Mouse (Mus musculus) adrenal gland, postnatal 4 days (tissue): ENCODE results near the gene Plcb3. TPM values are rescaled to one million over a fixed set of nuclear protein-coding genes. Genes with fewer than 3 reads are reported as not detected.

Source experiments
- DNase-seq, 2 experiments: peaks; one replicate each; pipeline ENCODE4 v3.0.0; 2021 to 2022; ENCODE audit warnings: low spot score in 2 of 2, mixed read lengths in 2 of 2
- total RNA-seq, 2 experiments: library from RNA; stranded (reverse); gene quantifications; 2 replicates each; pipeline ENCODE4 v1.2.3; 2021

Gene Plcb3
- total RNA-seq, 2 experiments from 2014 or later, result 63.7 to 66.2 TPM

DNA sequence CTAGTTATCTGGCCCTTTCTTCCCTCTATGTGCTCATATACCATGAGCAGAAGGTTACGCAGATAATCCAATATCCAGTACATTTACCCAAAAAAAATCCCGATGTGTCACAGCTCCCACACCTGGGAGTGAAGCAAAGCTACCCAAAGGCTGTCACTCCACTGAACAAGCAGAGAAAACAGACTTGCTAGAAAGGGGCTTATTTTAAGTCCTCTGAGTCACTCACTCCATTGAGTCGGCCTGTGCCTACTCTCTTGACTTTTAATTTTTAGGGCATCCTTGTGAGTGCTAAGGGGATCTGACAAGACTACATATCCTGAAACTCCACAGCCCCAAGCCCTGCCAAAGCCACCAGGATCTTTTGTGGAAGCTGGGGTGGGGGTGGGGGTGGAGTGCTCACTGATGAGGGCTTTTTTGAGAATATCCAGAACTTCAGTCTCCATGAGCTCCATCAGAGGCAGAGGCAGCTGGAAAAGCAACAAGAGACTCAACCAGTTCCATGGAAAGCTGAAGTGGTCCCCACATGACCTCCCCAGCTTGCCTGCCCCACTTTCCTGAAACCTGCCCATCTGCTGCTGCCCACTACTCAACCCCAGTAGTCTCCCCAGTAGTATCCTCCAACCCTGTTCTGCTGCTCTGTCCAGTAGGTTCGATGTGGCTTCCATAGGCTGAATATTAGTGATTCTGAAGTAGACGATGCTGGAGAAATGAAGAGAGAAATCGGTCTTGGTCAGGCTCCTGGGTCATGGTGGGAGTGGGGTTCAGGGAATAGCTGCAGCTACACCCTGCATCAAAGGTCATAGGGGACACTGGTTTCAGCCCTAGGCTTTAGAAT, 53.2 kb downstream of the Plcb3 start:
- DNase-seq, result no peak

DNA sequence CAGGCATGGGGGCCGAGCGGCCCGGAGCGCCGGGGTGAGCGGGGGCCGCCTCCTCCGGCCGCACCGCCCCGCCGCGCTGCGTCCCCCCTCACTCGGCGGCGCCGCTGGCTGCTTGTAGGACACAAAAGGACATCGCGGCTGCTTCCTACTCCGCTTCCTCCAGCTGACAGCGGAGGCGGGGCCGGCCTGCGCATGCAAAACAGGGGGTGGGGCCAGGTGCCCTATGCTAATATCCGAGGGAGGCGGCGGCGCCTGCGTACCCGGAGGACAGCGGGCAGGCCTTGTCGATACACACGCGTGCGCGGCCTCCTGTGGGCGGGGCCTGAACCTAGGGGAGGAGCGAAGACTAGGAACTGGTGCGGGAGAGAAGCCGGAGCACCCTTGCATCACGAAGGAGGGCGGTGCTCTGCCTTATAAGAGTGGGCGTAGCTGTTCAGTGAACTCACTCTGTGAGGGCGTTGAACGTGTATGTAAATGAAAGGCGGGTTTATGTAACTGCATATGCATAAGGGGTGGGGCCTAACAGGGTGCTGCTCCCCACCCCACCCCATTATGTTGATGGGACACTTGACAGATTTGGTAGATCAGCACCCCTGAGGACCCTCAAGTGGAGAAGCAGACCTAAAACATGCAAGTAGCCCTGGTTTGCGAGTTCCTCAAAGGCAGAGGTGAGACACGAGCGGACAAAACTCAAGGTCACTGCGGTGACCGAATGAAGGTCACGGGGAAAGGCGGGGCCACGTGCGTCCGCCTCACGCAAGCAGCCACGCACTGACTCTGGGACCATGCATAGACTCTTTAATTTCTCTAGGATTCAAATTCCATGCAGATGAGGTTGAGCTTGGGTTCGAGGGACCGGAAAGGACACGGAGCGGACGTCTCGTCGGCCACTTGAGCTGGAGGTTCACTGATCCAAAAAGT, 54.4 kb downstream of the Plcb3 start, which contains the start of gene Esrra:
TSS of gene Esrra (minus strand) at position 167 of the 921 bp plus-strand sequence.
- DNase-seq, result peak; percentile 96 to 100

DNA sequence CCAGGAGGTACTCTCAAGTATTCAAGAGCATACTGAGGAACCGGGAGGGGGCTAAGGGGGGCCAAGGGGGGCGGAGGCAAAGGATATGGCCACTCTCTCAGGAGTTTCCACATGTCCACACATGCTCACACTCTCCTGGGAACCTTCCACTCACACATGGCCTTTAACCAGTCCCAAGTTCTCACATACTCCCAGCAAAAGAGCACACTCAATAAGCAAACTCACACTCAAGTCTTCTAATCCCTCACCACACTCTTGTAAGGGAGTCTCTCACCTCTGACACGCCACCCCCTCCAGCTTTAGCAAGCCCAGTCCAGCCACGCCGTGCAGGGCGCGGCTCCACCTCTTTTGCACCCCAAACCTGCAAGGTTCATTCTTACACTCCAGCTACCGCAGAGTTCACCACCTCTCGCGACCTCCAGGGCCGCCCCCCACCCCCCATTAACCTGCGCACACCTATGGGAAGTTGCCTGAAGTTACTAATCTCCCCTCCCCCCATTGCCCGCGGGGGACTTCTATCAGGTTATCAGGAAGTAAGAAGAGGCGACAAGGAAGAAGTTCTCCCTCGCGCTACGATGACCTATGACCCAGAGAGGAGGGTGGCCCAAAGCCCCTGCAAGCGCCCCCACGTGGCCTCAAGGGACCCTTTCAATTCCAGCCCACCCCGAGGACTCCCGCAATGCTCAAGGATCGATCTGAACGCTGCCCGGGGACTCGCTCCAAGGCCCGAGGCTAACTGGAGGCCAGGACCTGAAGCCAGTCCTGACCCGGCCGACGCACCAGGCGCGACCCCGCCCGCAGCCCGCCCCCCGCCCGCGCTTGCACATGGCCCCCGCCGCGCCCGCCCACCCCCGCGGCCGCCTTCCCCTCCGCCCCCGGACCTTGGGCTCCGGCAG, 55.3 kb downstream of the Plcb3 start:
- DNase-seq, result no peak

DNA sequence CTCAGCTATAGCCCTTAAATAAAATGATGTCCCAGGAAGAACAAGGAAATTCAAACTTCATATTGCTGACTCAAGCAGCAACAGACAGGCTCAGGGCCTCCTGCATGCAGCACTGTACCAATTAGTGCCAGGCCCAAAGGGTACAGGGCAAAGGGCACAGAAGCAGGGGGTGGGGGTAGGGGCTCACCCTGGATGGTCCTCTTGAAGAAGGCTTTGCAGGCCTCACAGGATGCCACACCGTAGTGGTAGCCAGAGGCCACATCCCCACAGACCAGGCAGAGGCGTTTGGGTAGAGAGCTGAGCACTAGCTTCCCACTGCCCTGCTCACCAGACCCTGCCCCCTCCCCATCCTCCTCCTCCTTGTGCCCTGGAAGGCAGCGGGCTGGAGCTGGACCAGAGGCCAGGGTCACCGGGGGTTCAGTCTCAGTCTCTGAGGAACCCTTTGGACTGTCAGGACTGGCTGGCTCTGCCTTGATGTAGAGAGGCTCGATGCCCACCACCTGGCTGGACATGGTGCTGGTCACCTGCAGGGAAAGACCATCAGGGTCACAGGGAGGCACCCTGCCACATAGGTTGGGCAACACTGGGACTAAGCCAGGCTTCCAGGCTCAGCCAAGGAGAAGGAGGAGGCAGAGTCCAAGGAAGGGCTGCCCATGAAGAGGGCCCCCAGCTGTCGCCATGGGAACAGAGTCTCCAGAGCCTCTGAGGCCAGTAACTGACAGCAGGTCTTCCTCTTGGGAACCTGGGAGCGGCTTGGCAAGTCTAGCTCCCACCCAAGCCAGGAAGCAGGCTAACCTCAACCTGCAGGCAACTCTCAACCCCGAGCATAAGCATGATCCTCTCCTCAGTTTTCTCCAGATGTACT, 56.2 kb downstream of the Plcb3 start:
- DNase-seq, result no peak

DNA sequence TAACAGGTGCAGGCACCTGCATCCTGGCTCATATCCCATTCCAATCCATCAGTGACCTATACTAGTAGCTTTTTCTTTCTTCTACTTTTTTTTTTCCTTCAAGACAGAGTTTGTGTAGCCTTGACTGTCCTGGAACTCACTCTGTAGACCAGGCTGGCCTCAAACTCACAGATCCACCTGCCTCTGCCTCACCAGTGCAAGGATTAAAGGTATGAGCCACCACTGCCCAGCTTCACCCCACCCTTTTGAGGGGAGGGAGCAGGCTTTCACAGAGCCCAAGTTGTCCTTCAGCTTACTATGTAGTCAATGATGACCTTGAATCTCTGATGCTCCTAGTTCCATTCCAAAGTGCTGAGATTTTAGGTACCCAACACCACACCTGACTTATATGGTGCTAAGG, 56.8 kb downstream of the Plcb3 start:
- no peak for DNase-seq

DNA sequence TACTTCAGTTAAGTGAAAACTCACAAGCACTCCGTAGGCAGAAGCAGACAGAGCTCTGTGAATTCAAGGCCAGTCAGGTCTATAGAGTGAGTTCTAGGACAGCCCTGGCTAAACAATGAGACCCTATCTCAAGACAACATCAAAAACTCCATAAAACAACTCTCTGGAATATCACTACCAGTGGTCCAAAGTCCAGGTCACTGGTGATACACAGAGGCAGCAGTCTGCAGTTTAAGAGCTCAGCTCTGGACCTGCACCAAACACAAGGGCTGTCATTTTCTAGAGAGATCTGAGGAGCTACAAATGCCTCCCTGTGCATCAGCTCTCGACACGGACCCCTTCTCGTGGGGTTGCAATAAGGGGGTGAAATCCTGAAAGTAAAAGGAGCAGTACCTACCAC, 57.9 kb downstream of the Plcb3 start:
- DNase-seq, result no peak

DNA sequence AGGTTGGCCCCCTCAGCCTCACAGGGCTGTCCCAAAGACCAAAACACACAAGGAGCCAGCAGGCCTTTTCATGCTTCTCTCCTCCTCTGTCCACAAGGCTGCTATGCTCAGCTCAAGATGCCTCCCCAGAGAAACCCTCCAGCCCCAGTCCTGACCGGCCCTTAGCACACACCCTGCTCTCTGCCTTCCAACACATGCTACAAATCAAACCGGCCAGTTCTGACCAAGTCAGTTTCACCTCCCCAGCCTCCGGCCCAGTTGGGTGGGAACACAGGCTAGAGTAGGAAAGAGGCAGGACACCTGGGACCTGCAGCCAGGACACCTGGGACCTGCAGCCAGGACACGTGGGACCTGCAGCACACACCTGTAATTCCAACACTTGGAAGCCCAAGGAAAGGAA, 59.8 kb downstream of the Plcb3 start:
- DNase-seq, result no peak

DNA sequence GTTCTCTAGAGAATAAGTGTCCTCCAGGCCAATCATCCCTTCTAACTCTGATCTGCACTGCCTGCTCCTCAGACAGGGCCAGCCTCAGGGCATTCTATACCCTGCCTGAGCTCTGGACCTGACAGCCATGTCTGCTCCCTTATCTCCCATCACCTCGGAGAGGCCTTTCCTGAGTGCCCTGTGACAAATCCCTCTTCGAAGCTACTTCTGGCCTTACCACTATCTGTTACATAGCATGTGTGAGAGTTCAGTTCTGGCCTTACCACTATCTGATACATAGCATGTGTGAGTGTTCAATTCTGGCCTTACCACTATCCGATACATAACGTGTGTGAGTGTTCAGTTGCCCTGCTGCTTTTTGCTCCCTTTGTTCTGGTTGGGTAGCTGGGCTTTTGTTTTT, 61.0 kb downstream of the Plcb3 start:
- DNase-seq, result no peak

DNA sequence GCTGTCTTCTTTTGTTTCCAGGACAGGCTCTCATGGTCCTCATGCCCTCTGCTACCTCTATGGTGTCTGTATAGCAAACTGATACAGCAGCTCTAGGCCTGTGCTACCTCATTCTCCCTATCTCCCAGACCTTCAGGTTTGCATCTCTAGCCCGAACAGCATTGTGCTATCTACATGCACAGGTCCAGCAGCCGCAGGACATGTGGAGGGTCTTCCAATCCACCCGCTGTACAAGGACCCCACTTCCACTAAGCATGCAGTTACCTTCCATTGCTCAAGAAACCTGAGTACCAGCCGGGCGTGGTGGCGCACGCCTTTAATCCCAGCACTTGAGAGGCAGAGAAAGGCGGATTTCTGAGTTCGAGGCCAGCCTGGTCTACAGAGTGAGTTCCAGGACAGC, 61.7 kb downstream of the Plcb3 start:
- DNase-seq, result no peak

DNA sequence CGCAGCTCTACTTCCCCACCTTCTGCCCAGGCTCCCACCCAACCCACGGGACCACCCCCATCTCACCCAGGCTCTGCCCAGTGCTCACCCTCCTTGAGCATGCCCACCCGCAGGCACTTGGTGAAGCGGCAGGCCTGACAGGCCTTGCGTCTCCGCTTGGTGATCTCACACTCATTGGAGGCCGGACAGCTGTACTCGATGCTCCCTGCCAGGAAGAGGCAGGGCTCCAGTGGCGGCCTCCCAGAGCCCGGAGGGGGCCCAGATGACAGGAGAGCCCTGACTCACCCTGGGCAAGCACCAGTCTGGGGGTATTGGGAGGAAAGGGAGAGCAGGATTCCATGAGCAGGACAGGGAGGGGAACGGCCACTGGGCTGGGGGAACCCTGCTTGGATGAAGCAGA, 62.3 kb downstream of the Plcb3 start:
- no peak for DNase-seq

DNA sequence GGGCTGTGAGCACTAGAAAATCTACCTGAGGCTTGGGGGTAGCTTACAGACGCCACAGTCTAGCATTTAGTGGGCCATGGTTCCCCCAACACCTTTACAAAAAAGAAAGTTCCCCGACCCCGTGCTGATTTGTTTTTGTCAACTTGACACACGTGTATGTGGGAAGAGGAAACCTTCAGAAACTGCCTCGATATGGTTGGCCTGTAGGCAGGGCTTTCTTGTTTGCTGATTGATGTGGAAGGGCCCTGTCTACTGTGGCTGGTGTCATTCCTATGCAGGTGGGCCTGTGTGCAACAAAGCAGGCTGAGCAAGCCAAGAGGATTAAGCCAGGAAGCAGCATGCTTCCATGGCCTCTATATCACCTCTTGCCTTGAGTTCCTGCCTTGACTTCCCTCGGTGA, 63.2 kb downstream of the Plcb3 start:
- no peak for DNase-seq

DNA sequence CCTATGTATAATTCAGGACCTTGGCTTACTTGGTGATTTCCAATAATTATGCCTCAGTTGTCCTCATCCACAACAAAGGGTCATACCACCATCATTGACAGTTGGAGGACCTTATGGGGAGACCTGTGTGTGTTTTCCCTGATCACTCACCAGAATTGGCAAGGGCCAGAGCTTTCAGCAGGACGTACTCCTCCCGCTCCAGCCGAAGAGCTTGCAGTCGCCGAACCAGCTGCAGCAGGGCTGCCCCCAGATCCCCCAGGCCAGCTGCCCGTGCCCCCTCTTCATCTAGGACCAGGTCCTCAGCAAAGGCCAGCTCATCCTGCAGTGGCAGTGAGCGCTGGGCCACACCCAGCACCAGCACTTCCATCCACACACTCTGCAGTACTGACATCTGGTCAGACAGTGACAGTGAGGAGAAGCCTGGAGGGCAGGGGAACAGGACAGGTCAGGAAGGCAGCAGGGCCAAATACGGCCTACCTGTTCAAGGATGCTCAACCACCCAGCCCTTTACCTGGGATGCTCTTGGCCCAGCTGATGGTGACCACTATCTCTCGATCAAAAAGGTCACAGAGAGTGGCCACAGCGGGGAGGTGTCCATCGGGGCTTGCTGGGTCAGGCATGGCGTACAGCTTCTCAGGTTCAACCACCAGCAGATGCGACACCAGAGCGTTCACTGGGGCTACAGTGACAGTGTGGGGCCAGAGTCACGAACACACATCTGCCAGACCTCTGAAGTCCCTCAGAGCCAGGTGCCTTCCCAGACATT, 63.9 kb downstream of the Plcb3 start:
- peak in 1 of 2 experiments; percentile 2 for DNase-seq

DNA sequence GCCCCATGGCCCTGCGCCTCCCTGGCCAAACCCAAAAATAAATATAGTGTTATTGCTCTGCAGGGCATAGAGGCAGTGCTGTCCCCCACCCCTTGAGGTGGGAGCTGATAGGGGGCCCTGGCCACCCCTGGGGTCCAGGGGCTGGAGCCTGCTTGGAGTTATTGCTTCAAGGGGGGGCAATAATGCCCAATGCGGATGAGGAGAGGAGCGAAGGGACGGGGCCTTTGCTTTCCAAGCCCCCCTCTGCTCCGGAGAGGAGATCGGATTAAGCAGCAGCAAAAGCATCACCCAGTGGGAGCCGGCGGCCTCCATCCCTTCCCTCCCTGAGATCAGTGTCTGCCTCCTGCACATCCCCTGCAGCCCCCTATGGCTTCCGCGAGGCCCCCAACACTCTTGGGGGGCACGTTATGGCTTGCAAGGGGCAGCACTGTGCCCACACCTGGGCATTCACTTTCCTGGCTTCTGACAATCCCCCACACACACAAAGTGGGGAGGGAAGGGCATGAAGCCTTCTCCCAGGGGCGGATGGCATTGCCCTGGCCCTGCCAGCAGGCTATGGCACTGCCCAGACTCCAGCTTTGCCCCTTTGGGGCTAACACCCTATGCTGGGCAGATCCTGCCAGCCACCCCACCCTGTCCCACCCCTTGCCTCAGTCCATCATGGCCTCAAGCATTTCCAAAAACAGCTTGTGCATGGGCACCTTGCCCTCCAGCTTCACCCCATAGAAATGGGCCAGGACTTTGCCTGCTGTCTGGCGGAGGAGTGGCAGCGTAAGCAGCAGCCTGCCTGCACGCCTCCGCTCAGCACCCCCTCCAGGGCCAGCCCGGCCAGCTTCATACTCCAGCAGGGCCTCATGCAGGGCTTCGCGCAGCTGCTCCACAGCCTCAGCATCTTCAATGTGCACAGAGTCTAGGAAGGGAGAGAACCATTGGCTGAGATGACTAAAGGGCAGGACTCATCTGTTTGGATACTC, 64.9 kb downstream of the Plcb3 start:
- peak in 1 of 2 experiments; percentile 4 for DNase-seq

DNA sequence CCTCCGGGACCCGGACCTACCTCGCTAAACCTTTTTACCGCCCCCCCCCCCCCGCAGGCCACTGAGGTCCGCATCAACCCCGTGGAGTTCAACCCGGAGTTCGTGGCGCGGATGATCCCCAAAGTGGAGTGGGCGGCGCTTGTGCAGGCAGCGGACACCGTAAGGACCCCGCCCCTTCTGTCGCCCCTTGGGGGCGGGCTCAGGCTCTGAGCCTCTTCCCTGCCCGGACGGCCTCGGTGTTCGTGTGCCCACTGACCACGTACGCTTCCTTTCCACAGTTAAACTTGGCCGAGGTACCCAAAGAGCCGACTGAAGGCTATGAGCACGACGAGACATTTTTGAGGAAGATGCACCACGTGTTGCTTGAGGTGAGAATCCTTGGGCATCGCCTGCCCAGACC, 66.0 kb downstream of the Plcb3 start:
- DNase-seq, result peak in 1 of 2 experiments; percentile 35

DNA sequence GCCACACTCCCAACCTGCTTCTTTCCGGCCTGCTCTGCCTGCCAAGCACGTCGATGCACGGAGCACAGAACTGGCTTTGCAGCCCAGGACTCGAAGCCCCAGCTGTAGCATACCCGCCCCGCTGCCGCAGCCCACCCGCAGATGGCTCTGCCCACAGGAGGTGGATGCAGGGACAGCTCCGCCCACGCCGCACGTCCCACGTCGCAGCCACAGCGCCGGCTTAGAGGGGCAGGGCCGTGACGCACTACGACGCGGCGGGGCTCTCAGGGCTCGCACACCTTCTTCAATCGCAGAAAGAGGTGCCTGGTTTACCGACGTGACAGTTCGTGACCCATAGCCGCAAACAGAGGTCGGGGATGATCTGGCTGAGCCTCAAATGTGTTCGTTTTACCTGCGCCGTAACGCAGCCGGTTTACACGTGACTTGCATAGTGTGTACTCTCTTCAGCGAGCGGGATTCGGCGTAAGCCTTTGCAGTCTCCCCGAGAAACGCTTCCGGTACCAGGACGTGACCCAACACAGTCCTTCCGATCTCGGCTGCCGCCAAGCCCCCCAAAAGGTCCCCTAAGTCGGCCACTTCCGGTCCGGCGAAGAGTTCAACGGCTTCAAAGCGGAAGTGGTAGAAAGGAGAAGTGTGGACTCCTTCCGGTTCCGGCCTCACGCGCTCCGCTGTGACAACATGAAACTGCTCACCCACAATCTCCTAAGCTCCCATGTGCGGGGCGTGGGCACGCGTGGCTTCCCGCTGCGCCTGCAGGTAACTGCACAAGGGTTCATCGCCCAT, 66.6 kb downstream of the Plcb3 start, which contains the start of the genes Trmt112 and Prdx5:
TSS of gene Trmt112 (plus strand) at position 192 of the 783 bp plus-strand sequence.
TSS of gene Prdx5 (minus strand) at position 600 of the 783 bp plus-strand sequence.
- peak; percentile 64 to 81 for DNase-seq

DNA sequence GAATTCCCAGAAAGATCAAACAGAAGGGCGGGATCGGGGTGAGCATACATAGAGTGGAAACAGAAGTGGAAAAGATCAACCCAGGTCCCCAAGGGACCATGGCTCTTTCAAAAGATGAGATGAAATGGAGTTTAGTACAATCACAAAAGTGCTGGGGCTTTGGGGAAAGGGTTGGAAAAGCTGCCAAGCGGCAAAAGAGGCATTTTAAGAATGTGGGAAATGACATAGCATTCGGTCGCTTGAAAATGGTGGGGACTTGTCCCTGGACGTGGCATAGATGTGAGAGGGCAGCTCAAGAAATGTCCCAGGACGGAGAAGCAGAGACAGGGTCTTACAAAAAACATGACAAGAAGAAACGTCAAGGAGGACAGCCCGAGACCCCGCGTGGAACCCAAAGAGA, 67.2 kb downstream of the Plcb3 start:
- DNase-seq, result no peak
